Comparison of ENCODE assay signal across 13 mouse cellular contexts in the genomic region with DNA sequence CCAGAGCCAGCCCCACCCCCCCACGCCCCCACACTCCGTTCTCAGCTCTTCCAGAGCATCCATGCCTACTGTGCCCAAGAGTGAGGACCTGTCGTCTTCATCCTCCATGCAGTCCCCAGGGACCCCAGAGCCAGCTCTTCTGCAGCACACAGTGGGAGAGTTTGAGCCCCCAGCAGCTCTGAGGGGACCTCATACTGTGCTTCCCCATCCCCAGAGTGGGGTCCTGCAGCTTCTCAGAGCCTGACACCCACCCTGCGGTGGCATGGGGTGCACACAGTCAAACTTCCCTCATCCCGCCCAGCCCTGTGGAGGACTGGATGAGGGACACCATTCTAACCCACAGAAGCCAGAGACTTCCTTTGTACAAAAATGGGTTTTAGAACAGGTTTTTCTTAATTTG.
"Had no signal": no experiment of that assay in that cellular context is flagged by ENCODE, and none has a peak within 500 bp of the region (broad histone marks: within the 10 kb centered on the region; RNA-seq: fewer than 3 reads in every experiment).

No protein-coding gene starts in this region.

- H3K4me1 ChIP-seq: kidney, embryonic 15.5 days; stomach, embryonic 15.5 days had no signal

- ATAC-seq: intestine, embryonic 16.5 days had no signal

- H3K27ac ChIP-seq: kidney, embryonic 15.5 days; limb, embryonic 13.5 days; liver, embryonic 14.5 days; stomach, embryonic 15.5 days had no signal

- DNase-seq: kidney, adult 2 months; kidney, postnatal 25 days; layer of hippocampus, adult 9-11 months; layer of hippocampus, postnatal 36 days; lung, adult 18-20 months; retina, postnatal 1 day; right cerebral cortex, postnatal 14 days; thymus, postnatal 36 days had no signal

- H3K9me3 ChIP-seq: kidney, embryonic 15.5 days; limb, embryonic 13.5 days; stomach, embryonic 15.5 days had no signal

- H3K27me3 ChIP-seq: kidney, embryonic 15.5 days; limb, embryonic 13.5 days; stomach, embryonic 15.5 days had no signal

- H3K4me2 ChIP-seq: kidney, embryonic 15.5 days; limb, embryonic 13.5 days; stomach, embryonic 15.5 days had no signal

- H3K9ac ChIP-seq: kidney, embryonic 15.5 days; limb, embryonic 13.5 days; liver, embryonic 14.5 days; stomach, embryonic 15.5 days had no signal

- H3K36me3 ChIP-seq: kidney, embryonic 15.5 days; limb, embryonic 13.5 days; stomach, embryonic 15.5 days had no signal

- H3K4me3 ChIP-seq: kidney, embryonic 15.5 days; limb, embryonic 13.5 days; stomach, embryonic 15.5 days had no signal
